Mouse (Mus musculus) cerebellum, postnatal 36 days (tissue): ENCODE results near the gene Actr6.
"Not testable (repeated sequence)": the region's sequence is repeated elsewhere in the genome, so short reads cannot be mapped to it uniquely, and the experiment has no call there.

Experiments
- DNase-seq, 2 experiments: peaks; one replicate each; pipeline ENCODE4 v3.0.0; 2021 to 2022; ENCODE audit warnings: mixed read lengths in 2 of 2

Gene Actr6

DNA sequence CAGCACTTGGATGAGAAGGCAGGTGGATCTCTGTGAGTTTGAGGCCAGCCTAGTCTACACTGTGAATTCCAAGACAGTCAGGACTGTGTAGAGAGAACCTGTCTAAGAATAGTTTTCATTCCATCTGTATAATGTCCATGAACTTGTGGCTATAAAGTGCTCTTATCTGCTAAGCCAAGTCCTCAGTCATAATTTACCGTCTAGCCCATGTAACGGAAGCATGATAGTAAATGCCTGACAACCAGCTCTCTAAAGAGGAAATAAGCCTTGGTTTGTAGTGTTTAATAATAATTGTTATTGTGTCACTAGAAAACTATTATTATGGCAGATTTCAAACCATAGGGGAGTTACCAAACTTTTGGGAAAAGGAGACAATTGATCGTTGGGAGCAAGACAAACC lies 5.8 kb upstream of the Actr6 start:
- DNase-seq, result no peak

DNA sequence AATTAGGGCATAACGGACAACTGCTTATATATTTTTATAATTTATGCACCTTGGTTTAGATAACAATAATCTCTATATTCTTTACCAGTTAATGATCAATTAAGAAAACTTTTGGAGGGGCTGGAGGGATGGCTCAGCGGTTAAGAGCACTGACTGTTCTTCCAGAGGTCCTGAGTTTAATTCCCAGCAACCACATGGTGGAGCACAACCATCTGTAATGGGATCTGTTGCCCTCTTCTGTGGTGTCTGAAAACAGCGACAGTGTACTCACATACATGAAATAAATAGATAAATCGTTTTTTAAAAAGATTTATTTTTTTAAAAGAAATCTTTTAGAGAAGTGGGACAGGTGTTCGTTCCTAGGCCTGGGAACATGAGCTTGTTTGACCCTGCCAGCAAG lies 5.0 kb upstream of the Actr6 start:
- no peak for DNase-seq

DNA sequence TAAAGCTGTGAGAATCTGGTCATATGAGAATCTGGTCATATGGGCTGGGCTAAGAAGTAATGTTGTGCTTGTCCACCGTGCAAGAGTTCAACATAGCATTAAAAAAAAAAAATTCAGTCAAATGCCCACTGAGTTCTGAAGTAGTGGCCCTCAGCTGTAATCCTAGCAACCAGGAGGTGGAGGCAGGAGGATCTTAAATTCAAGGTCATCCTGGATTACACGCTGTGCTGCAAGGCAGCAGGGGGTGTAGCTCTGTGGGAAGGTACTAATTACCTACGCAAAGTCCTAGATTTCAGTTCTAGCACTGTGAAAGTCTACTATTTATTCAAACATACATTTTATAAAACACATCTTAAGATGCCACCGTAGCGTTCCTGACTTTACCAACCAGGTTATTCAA lies 754 bp downstream of the Actr6 start:
- DNase-seq, result no peak

DNA sequence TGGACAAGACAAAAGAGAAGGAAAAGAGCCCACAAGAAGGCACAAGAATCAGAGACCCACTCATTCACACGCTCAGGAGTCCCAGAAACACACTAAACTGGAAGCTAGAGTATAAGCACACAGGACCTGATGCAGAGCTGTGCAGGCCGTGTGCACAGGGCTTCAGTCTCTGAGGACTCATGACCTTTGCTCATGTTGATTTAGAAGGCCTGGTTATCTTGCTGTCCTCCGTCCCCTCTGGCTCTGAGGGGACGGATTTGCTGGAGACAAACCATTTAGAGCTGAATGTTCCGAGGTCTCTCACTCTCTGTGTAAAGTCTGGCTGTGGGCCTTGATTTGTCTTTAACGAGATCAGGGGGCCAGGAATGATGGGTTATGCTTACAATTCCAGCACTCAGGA lies 1.7 kb downstream of the Actr6 start:
- no peak for DNase-seq

DNA sequence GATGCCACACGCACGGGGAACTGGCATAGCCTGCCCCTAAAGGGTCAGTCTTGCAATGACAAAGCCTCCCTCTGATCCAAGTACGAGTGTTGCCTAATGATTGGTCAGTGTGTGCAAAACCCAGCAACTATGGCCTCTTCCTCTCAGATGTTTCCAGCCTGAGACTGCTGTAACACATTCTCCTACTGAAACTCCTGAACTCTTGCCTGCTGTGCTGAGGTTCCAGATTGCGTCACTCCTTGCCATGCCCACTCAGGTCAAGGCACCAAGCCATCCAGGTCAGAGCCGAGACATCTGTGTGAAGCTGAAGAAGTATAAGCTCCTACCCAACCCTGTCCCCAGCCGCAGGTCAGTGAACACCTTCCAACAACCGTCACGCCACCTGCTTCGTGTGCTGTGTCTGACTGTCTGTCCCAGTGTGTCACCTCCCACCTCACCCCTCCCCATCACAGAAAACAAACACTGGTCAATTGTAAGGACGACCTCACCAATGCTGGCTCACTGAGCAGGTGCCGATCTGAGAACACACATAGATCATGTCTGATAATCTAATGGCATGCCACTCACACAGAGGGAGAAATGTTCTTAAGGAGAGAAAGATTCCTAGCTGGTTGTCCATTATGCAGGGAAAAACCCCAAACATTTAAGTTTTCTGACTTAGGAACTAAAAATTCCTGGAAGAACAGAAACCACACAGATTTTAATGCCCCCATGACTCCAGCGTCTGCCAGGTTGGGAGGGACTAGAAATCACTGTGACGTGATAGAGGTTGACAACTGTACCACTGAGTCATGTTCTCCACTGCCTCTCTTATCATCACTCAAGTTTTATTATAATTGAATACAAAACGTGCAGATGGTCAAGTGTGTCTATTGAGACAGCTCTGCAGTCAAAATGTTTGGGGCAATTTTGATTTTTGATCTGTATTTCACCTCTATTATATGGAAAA lies 9.6 kb downstream of the Actr6 start:
- no peak for DNase-seq

DNA sequence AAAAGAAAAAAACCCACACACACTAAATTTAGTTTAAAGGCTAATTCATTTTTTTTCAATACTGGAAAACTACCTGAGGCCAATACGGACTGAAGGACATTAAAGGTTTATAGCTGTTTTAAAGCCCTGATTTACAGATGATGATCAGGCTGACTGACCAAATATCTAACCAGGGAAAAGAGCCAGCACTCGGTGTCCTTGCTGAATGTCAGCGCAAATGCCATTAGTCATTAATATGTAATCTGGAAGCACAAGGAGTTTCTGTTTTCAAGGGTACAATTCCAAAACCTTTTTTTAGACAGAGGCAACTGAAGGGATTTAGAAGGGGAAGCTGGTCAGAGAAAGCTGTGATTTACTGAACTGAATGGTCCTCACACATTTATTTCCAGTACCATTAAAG lies 11.3 kb downstream of the Actr6 start:
- no peak for DNase-seq

DNA sequence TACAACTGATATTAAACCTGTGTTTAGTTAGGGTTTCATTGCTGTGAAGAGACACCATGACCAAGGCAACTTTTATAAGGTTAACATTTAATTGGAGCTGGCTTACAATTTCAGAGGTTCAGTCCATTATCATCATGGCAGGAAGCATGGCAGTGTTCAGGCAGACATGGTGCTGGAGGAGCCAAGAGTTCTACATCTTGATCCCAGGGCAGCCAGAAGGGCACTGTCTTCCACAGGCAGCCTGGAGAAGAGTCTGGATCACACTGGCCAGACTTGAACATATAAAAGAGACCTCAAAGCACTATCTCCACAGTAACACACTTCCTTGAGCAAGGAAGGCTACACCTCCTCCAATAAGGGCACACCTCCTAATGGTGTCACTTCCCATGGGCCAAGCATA lies 11.8 kb downstream of the Actr6 start:
- DNase-seq, result no peak

DNA sequence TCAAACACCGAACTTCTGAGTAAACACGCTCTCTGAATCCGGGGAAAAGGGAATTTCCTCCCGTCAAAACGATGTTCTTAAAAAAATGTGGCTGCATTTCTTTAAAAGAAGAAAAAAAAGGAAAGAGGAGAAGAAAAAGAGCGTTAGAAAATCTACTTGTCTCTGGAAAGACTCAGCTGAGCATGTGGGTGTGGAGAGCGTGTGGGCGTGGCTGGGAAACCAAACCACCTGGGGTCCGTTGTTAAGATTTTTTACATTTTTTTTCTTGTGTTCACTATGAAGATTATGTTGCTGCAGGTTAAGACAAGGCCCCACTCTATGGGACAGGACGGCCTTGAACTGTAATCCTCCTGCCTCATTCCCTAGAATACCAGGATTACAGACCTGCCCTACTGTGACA lies 17.2 kb downstream of the Actr6 start:
- no peak for DNase-seq

DNA sequence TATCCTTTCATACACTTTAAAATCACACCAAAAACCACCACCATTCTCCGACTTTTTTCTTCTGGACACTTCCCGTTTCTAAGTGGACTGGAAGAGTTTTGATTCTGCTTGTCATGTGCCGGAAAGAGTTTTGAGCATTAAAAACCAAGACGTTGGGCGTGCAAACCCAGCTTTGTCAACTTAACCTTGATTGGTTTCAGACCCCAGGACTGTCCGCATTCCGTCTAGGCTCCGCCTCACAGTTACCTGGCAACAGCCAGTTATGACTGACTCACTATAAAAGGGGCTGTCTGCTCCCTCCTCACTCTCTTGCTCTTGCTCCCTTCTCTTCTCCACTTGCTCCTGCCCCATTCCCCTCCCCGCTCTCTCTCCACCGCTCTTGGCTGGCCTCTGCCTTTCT lies 23.4 kb downstream of the Actr6 start:
- DNase-seq, result no peak

DNA sequence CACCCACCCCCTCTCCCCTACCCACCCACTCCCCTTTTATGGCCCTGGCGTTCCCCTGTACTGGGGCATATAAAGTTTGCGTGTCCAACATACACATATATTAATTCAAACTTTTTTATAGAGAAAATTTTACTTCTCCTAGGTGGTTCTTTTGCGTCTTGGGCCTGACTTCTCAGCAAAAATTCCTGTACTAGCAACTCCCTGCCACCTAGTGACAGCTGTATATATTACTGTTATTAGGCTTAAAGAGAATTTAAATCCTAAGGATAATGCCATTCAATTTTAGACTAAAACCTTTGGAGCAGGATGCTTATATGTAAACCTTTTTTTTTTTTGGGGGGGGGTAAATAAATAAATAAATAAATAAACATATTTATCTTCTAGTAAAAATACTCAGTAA lies 24.7 kb downstream of the Actr6 start:
- no peak for DNase-seq

DNA sequence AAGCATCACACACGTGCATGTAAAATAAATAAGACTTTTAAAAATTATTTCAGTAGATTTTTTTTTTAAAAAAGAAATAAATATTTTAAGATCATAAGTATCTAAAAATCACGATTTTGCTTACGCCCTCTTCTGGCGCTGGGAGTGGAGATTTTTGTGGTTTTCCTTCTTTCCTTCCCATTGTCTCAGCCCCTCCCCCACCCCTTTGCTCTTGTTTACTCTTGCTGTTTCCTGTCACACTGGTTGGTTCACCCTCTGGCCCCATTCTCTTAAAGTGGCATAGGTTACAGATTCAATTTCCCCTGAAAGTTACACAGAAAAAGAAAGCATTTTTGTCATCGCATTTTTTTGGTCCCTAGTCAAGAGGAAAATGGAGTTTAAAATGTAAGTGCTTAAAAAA lies 29.1 kb downstream of the Actr6 start:
- DNase-seq, result no peak

DNA sequence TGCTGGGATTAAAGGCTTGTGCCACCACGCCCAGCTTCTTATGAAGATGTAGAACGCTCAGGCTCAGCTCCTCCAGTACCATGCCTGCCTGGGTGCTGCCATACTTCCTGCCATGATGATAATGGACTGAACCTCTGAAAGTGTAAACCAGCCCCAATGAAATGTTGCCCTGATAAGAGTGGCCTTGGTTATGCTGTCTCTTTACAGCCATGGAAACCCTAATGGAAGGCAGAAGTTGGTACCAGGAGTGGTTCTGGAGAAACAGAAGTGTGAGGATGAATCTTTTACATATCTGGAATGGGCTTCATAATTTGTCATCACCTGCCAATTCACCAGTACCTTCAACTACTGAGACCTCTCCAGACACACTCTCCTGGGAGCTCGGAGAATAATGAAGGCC lies 34.1 kb downstream of the Actr6 start:
- DNase-seq, result no peak

DNA sequence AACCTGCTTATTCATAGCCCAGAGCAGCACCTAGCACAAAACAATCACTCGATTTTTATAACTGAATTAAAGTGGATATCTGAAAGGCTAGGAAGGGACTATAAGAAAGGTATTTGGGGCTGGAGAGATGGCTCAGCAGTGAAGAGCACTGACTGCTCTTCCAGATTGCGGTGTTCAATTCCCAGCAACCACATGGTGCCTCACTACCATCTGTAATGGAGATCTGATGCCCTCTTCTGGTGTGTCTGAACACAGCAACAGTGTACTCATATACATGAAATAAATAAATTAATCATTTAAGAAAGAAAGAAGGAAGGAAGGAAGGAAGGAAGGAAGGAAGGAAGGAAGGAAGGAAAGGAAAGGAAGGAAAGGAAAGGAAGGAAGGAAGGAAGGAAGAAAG lies 35.8 kb downstream of the Actr6 start:
- not testable (repeated sequence) for DNase-seq

DNA sequence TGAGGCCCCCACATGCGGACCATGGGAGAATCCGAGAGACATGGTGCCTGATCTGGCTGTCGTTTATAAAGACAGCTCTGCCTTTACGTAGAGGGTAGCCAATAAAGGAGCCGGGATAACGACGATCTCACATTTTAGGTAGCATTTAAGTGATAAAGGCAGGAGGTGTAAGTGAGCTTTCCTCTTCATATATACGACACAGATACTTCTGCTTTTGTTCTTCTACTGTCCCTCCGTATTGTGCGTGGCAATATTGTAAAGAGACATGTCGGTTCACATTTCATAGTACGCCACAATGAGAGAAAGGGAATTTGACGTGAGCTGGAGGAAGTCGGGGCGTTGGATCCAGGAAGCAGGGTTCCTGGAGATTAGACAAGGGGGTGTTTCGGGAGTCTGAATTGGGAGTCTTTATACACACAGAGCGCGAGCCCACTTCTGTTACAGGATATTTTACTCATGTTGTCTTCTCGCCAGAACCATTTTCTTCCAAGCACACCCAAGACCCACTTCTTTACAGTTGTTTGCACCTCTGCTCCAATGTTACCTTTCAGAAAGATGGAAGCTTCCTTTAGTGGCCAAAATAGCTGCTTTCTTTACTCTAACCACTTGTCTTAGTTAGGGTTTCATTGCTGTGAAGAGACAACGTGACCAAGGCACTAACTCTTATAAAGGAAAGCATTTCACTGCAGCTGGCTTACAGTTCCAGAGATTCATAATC lies 36.7 kb downstream of the Actr6 start:
- no peak for DNase-seq

DNA sequence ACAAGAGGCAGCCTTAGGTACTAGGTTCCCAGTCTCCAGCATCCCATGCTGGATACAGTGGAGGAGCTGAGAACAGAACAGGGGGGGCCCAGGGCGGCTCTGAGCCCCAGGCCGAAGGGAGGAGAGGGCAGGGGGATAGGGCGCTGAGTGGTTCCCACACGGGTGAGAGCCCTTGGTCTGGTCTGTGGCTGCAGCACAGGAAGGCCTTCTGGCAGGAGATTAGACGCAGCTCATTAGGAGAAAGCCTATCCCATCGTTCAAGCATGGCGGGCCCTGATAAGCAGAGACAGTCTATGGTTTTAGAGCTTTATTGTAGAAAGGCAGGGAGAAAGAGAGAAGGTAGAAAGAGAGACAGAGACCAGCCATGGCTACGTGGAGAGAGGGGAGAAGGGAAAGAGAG lies 42.1 kb downstream of the Actr6 start:
- DNase-seq, result no peak

DNA sequence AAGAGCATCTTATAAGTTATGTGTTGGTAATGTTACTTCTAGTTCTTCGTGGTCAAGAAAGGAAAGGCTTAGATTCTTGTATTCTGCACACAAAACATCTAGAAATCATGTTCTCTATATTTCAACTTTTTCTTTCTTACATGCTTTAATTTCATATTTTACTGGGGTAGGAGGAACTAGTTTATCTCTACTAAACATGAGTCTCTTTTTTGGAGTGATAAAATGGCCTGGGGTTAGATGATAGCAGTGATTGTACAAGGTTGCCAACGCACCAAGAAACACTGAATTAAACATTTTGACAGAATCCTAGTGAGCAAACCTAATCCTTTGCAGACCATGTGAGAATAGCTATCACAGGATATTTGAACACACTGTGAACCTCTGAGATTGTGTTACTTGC lies 44.6 kb downstream of the Actr6 start:
- DNase-seq, result no peak

DNA sequence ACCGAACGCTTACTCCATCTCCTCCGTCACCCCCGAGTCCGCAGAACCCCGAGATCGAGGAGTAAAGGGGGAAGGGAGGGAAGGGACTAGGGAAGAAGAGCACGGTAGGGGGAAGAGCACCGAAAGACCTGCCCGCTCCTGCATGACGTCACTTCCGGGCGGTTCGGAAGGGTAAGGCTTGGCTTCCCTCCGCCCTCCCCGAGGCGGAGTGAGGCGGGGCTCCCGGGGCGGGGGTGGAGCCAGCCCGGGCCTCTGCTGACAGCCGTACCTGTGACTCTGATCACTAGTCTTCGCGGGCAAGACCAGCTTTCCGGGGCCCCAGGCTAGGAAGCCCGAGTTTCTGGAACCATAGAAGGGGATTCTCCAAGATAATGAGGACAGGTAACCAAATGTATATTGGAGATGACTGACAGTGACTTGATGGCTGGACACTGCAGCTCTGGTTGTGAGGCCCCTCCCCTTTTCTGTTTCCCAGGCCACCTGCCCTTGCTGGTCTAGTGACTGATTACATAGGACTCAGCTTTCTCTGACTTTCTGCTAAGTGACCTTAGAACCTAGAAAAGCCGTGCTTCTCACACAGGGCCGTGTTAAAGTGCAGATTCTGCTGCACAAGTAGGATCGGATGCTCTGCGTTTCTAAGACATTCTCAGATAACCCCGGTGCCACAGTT lies 45.8 kb downstream of the Actr6 start, which contains the start of gene Scyl2:
Scyl2 (minus strand) TSS at position 147 of the 670 bp plus-strand sequence.
- DNase-seq, result peak; percentile 93 to 96

DNA sequence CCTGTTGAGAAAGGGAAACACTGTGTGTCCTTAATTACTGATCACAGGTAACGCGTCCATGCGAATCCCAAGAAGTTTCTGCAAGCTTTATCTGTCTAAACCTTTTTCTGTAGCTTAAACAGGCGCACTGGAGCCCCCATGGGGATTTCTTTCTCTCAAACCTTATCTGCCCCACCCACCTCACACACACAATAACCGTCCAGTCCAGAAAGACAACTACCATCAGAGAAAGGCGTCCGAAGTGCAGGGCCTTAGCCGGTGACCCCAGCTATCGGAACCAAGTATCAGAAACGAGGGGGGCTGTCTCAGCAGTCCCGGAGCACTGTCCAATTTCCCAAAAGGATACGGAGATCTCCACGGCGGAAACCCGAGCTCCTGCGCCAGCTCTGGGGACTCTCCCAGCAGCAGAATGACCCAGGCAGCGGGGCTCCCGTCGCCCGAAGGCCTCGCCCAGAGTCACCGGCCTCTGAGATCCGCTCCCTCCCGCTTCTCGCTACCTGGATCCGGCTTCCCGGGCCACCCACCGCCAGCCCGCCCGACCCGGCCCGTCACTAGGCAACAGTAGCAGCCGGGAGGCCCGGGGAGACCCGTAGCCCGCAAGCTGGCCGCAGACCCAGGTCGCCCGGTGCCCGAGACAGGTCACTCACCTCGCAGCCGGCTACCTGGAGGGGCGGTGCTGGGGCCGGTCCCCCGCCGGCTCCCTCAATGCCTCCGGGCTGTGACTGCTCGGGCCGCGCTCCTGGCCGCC lies 46.5 kb downstream of the Actr6 start:
- DNase-seq, result peak in 1 of 2 experiments; percentile 55

DNA sequence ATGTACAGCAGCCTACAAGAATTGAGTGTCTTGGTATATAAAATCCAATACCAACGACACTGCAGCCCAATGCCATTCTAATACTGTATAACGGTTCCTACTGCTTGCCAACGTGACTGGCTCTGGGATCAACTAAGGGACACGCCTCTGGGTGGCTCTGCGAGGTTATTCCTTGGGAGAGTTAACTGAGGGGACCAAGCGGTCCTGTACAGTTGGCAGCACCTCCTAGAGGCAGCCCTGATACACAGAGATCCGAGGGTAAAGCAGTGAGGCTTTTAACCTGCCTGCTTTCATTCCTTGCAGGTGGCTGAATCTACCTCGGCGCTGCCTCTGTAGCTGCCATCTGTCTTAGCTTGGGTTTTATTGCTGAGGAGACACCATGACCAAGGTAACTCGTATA lies 49.1 kb downstream of the Actr6 start:
- DNase-seq, result no peak

DNA sequence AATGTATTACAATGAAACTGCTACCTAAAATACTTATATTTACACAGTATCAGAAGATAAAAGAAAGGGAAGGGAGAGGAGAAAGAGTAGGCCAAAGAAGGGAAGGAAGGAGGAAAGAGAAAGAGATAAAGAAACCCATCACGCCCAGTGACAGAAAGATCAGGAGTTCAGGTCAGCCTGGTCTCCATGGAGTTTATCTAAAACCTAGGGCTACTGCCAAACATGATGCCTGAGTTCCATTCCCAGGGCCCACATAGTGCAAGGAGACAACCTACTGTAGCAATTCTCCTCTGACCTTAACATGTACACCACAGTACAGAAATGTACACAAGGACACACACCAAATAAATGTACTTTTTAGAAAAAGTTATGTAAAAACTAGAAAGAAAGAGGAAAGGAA lies 49.9 kb downstream of the Actr6 start:
- DNase-seq, result no peak

DNA sequence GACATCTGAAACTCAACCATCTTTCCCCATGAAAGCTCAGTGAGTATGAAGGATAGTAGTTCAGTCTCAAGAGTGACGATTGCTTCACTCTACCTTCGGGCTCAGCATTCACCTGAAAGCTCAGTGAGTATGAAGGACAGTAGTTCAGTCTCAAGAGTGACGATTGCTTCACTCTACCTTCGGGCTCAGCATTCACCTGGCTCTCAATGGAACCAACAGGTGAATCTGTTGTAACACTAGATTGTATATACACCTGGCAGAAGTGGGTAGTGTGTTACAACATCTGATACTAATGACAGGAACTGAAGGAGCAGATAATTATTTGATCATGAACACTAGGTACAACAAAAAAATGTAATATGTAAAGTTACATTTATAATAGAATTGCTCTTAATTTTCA lies 50.4 kb downstream of the Actr6 start:
- no peak for DNase-seq

DNA sequence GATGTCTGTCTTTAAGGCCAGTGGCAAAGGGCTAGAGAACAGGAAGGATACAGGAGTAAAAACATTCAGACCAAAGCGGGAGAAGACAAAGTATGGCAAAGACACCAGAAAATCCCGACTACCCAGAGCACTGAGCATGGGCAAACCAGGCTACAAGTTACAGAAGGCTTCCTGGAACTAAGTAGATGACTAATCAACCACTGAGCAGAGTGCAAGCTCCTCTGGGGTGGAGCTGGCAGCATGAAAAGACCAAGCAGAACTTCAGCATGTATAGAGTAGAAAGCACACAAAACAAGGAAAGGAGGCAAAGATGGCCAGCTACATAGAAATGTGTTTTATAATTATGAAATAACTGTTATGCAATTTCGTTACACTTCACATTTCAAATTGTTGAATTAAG lies 51.6 kb downstream of the Actr6 start:
- DNase-seq, result no peak

DNA sequence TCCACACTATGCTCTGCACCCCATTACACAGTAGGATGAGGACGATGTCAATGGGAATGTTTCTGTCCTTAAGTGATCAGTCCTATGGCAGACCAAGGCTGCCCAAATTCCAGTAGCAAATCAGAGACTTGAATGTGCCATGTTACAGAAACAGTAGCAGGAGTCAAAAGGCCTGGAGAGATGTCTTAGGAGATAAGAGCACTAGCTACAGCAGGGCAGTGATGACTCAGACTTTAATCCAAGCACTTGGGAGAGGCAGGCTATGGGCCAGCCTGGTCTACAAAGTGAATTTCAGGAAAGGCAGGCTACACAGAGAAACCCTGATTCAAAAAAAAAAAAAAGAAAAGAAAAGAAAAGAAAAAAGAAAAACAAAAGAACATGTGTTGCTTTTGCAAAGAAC lies 52.6 kb downstream of the Actr6 start:
- no peak for DNase-seq
